Mouse (Mus musculus): ENCODE data around the gene Msl1. TPM values are rescaled to one million over a fixed set of nuclear protein-coding genes. Genes with fewer than 3 reads are reported as not detected.

Msl1 gene
- polyA plus RNA-seq, 1 experiment from 2014 or later, result 34.5 TPM

GRCm38 (mm10) chr11:98753264-98753663 lies 42.1 kb upstream of the Msl1 start:
- Histone ChIP-seq H3K4me1 (replicated peaks) (peaks cover 74% of the 10 kb centered on the region), H3K9ac (replicated peaks) (no peak overlapping the region), H3K27ac (no peak overlapping the region), H3K9me3 (no peaks in the 10 kb centered on the region), H3K27me3 (no peaks in the 10 kb centered on the region), H3K4me2 (replicated peaks) (no peak overlapping the region), H3K4me3 (replicated peaks) (no peak overlapping the region), H3K36me3 (peaks cover 41% of the 10 kb centered on the region)
- 95% methylated on average over 5 of the region's 5 CpGs for WGBS
- ATAC-seq, result no peak

GRCm38 (mm10) chr11:98754151-98754620 lies 41.1 kb upstream of the Msl1 start:
- Histone ChIP-seq H3K9me3 (no peaks in the 10 kb centered on the region), H3K9ac (replicated peaks) (peak overlapping the region; percentile 23; the same call in 1 of the 2 replicates), H3K27me3 (no peaks in the 10 kb centered on the region), H3K27ac (peak overlapping the region; percentile 66; the same call in 1 of the 2 replicates), H3K4me2 (replicated peaks) (no peak overlapping the region), H3K36me3 (peaks cover 50% of the 10 kb centered on the region), H3K4me1 (replicated peaks) (peaks cover 65% of the 10 kb centered on the region), H3K4me3 (replicated peaks) (no peak overlapping the region; the same call in 1 of the 2 replicates)
- 70% methylated on average over 9 of the region's 9 CpGs for WGBS
- ATAC-seq, result no peak

- no peak overlapping the region; the same call in 1 of the 2 replicates for H3K4me2 ChIP-seq (replicated peaks)
- peak; percentile 28 for ATAC-seq
- no peak overlapping the region for H3K4me3 ChIP-seq (replicated peaks)
- 22% methylated on average over 7 of the region's 7 CpGs for WGBS
- peaks cover 52% of the 10 kb centered on the region for H3K36me3 ChIP-seq
- peak overlapping the region; percentile 23; the same call in 1 of the 2 replicates for H3K9ac ChIP-seq (replicated peaks)
- peaks cover 60% of the 10 kb centered on the region for H3K4me1 ChIP-seq (replicated peaks)
- H3K27ac ChIP-seq, result peak overlapping the region; percentile 66; the same call in 1 of the 2 replicates
- no peaks in the 10 kb centered on the region for H3K9me3 ChIP-seq
- no peaks in the 10 kb centered on the region for H3K27me3 ChIP-seq
Observed at GRCm38 (mm10) chr11:98754621-98755181, 40.6 kb upstream of the Msl1 start.

- Histone ChIP-seq H3K27ac (no peak overlapping the region), H3K4me2 (replicated peaks) (no peak overlapping the region), H3K4me1 (replicated peaks) (peaks cover 48% of the 10 kb centered on the region), H3K4me3 (replicated peaks) (no peak overlapping the region), H3K36me3 (peaks cover 64% of the 10 kb centered on the region), H3K9ac (replicated peaks) (no peak overlapping the region), H3K9me3 (no peaks in the 10 kb centered on the region), H3K27me3 (no peaks in the 10 kb centered on the region)
- ATAC-seq, result no peak
- 95% methylated on average over 6 of the region's 6 CpGs for WGBS
Observed at GRCm38 (mm10) chr11:98755726-98756380, 39.5 kb upstream of the Msl1 start.

- 92% methylated on average over 12 of the region's 12 CpGs for WGBS
- Histone ChIP-seq H3K4me1 (replicated peaks) (peaks cover 40% of the 10 kb centered on the region), H3K27me3 (no peaks in the 10 kb centered on the region), H3K36me3 (peaks cover 72% of the 10 kb centered on the region), H3K27ac (no peak overlapping the region), H3K9me3 (no peaks in the 10 kb centered on the region), H3K4me3 (replicated peaks) (no peak overlapping the region), H3K9ac (replicated peaks) (no peak overlapping the region), H3K4me2 (replicated peaks) (no peak overlapping the region)
- no peak for ATAC-seq
Observed at GRCm38 (mm10) chr11:98756711-98757110, 38.6 kb upstream of the Msl1 start.

GRCm38 (mm10) chr11:98761939-98762338 lies 33.4 kb upstream of the Msl1 start:
- Histone ChIP-seq H3K9me3 (no peaks in the 10 kb centered on the region), H3K36me3 (peaks cover 82% of the 10 kb centered on the region), H3K4me2 (replicated peaks) (no peak overlapping the region), H3K27ac (no peak overlapping the region), H3K4me3 (replicated peaks) (no peak overlapping the region), H3K27me3 (no peaks in the 10 kb centered on the region), H3K9ac (replicated peaks) (no peak overlapping the region), H3K4me1 (replicated peaks) (peaks cover 25% of the 10 kb centered on the region)
- no peak for ATAC-seq
- 92% methylated on average over 4 of the region's 4 CpGs for WGBS

- Histone ChIP-seq H3K36me3 (peaks cover 73% of the 10 kb centered on the region), H3K9ac (replicated peaks) (no peak overlapping the region), H3K4me3 (replicated peaks) (no peak overlapping the region), H3K27ac (no peak overlapping the region), H3K9me3 (no peaks in the 10 kb centered on the region), H3K4me2 (replicated peaks) (no peak overlapping the region), H3K27me3 (no peaks in the 10 kb centered on the region), H3K4me1 (replicated peaks) (peaks cover 35% of the 10 kb centered on the region)
- WGBS, result 65% methylated on average over 17 of the region's 17 CpGs
- no peak for ATAC-seq
Observed at GRCm38 (mm10) chr11:98762756-98763501, 32.4 kb upstream of the Msl1 start.

- peaks cover 75% of the 10 kb centered on the region for H3K36me3 ChIP-seq
- ATAC-seq, result no peak
Observed at GRCm38 (mm10) chr11:98763502-98763861, 31.8 kb upstream of the Msl1 start.

GRCm38 (mm10) chr11:98764091-98764490 lies 31.2 kb upstream of the Msl1 start:
- Histone ChIP-seq H3K36me3 (peaks cover 74% of the 10 kb centered on the region), H3K4me3 (replicated peaks) (no peak overlapping the region), H3K9me3 (no peaks in the 10 kb centered on the region), H3K4me2 (replicated peaks) (no peak overlapping the region), H3K9ac (replicated peaks) (no peak overlapping the region), H3K27me3 (no peaks in the 10 kb centered on the region), H3K4me1 (replicated peaks) (peaks cover 46% of the 10 kb centered on the region), H3K27ac (peak overlapping the region; percentile 30; the same call in 1 of the 2 replicates)
- WGBS, result 88% methylated on average over 18 of the region's 18 CpGs
- no peak for ATAC-seq

More at GRCm38 (mm10) chr11:98763502-98763861, 31.8 kb upstream of the Msl1 start:
- Histone ChIP-seq H3K4me3 (replicated peaks) (no peak overlapping the region), H3K27ac (no peak overlapping the region), H3K4me1 (replicated peaks) (peaks cover 40% of the 10 kb centered on the region), H3K9me3 (no peaks in the 10 kb centered on the region), H3K9ac (replicated peaks) (no peak overlapping the region), H3K27me3 (no peaks in the 10 kb centered on the region), H3K4me2 (replicated peaks) (no peak overlapping the region)
- WGBS, result 87% methylated on average over 8 of the region's 8 CpGs

- Histone ChIP-seq H3K27me3 (no peaks in the 10 kb centered on the region), H3K27ac (no peak overlapping the region), H3K9me3 (no peaks in the 10 kb centered on the region), H3K4me2 (replicated peaks) (no peak overlapping the region), H3K4me1 (replicated peaks) (peaks cover 46% of the 10 kb centered on the region), H3K4me3 (replicated peaks) (no peak overlapping the region), H3K36me3 (peaks cover 77% of the 10 kb centered on the region), H3K9ac (replicated peaks) (no peak overlapping the region)
- ATAC-seq, result no peak
Observed at GRCm38 (mm10) chr11:98764746-98765145, 30.6 kb upstream of the Msl1 start.

GRCm38 (mm10) chr11:98765421-98766309 lies 29.7 kb upstream of the Msl1 start:
- Histone ChIP-seq H3K4me2 (replicated peaks) (no peak overlapping the region), H3K27me3 (no peaks in the 10 kb centered on the region), H3K36me3 (peaks cover 77% of the 10 kb centered on the region), H3K27ac (peak overlapping the region; percentile 81), H3K9me3 (no peaks in the 10 kb centered on the region), H3K4me1 (replicated peaks) (peaks cover 46% of the 10 kb centered on the region), H3K9ac (replicated peaks) (peak overlapping the region; percentile 52; the same call in 1 of the 2 replicates), H3K4me3 (replicated peaks) (no peak overlapping the region)
- ATAC-seq, result peak; percentile 15; the same call in 1 of the 2 replicates
- WGBS, result 54% methylated on average over 9 of the region's 9 CpGs

Measured in midbrain, embryonic 13.5 days (tissue).